Mouse (Mus musculus): Measurements from ENCODE around the gene Tfam.

GRCm38 (mm10) chr10:71198676-71199075 lies 39.4 kb downstream of the Tfam start:
- TF ChIP-seq CTCF (IDR thresholded peaks at IDR 0.05; ENCODE audit: low read depth) (no peak), EP300 (IDR thresholded peaks at IDR 0.05; ENCODE audit: low read depth) (no peak)
